Mouse (Mus musculus) CD4-positive, CD25-positive, alpha-beta regulatory T cell, adult 4 months (primary cell): Measurements from ENCODE around the gene Ahdc1. TPM values are rescaled to one million over a fixed set of nuclear protein-coding genes. Genes with fewer than 3 reads are reported as not detected.

Experiments
- ATAC-seq: one replicate; pipeline ENCODE4 v1.8.0; 2017
- polyA plus RNA-seq, 2 experiments: library from polyadenylated mRNA; unstranded; fragments of 100-300 nt; shearing (Covaris generic); gene quantifications; one replicate each; pipeline ENCODE4 v1.2.1; 2017

Ahdc1 gene
- polyA plus RNA-seq, 2 experiments from 2014 or later, result 2.6 to 3.7 TPM

DNA sequence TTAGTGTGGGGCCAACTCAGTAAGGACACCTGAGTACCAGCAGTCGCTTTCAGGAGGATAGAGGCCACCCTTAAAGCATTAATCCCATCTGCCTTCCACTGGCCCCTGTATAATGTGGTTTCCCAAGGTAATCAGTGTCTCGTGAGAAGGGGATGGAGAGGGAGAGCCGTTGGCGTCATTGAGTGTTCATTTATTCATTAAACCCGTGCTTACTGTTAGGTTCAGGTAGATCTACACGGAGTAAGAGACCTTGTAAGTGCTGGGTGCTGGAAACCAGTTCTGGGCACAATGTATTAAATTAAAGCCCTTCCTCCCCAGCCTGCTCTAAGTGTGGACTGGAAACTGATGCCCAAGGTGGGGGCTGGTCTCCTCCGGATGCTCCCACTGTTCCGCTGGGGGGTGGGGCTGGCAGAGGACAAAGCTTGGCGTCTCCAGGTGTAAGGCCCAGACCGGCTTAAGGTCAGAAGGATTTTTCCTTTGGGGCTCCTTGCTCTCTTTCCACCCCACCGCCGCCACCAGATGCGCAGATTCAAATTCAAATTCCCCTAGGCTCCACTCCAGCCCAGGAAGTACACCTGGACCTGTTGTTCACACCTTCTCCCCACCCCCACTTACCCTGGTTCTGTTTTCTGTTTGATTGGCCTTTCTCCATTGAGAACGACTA is 29.3 kb downstream of the Ahdc1 start:
- ATAC-seq, result no peak

DNA sequence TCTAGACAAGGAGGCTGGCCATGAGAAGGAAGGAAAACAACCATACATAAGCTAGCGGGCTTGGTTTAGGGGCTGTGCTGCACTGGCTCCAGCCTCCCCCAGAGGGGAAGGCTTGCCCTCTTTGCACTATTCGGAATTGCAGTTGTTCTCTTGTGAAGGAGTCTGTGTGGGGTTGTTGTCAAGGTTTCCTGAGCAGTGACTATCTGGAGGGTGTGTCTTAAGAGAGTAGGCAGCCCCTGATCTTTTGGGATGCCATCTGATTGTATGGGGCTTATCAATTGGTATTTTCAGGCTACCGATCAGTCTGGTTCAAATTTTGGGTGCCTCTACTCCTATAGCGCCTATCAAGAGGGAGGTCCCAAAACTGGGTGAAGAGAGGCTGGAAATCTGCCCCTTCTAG is 31.2 kb downstream of the Ahdc1 start:
- ATAC-seq, result no peak

DNA sequence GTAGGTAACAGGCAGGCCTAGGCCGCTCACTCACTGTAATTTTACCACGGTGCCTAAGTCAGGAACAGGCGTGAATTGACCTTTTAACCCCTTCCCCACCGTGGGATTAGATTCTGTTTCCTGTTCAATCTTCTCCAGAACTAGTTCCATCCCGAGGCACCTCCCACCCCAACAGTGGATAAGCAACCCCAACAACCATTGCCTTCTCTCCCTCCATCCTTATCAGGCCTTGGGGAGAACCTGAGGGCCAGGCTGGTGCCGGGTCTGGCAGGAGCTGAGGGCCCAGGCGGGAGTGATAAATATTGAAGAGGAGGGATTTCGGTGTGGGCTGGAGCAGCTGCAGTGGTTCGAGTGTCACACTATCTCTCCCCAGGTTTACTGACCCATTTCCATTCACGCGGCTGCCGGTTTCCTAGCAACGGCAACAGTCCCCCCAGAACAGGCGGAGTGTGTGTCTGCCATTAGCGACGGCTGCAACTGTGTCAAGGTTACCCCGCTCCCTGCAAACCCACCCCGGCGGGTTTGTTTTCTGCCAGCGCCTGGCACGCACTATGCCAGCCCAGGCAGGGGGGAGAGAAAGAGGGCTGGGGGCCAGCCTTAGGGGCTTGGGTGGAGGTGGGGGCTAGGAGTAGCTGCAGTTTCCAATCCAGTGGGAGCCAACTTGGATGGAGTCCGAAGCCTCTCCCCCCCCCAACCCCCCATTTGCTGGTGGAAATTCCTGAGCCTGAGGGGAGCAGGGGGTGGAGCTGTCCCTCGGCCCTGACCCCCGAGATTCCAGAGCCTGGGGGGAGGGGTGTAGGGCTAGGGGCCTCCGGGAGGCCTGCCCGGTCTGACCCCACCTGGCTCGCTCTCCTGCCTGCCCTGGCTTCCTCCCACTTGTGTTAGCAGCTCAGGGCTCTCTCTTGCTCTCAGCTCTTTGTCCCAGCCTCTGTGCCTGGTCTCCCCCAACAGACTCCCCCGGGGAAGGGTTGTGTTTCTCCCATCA is 31.9 kb downstream of the Ahdc1 start:
- ATAC-seq, result no peak

DNA sequence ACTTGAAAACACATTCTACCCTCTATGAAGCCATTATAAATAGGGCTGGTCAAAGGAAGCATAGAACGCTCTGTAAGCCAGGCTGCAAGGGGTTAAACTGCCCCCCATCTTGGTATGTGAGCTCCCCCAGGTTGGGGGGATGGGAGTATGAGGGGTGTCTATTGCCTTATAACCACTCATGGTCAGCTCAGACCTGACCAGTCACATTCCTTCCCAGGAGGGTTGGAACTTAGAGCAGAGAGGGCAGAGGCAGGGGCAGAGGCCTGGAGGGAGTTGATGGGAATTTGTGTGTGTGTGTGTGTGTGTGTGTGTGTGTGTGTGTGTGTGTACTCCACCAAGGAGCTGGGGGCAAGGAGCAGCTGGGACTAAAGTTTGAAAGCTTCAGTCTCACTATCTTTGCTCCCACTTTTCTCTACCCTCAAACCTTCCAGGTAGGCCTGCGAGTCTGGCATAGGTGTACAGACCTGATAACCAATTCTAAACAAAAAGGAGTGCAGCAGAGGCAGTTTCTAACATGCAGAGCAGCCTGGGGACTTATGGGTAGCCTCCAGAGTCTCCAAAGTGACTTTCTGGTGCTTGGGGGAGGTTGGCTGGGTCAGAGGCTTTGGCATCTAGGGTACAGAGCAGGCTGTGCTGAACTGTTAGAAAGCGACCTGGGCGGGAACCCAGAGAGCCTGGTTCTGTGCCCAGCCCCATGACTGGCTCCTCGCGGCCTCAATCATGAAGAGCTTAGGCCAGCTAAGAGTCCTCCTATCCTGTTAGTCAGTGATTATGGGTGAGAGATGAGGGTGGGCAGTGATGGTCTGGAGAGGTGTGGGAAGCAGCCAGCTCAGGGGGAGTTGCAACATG is 33.0 kb downstream of the Ahdc1 start:
- ATAC-seq, result no peak

DNA sequence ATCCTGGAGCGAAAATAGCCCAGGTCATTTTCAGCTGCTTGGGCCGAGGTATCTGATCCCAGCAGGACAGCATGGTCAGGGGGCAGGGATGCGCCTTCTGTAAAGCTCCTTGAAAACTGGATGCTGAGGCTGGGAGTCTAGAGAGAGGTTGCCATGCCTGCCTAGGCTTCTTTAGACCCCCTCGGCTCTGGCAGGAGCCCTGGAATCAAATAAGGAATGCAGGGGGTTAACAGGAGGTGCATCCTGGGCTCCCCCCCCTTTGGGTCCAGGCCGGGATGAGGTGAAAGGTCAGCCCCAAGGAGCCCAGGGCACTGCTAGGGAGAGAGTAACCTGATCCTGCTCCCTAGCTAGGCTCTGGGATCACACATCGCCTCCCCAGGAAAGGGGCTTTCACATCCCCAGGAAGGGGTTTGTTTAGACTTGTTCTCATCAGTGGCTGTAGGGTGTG is 33.6 kb downstream of the Ahdc1 start:
- no peak for ATAC-seq

DNA sequence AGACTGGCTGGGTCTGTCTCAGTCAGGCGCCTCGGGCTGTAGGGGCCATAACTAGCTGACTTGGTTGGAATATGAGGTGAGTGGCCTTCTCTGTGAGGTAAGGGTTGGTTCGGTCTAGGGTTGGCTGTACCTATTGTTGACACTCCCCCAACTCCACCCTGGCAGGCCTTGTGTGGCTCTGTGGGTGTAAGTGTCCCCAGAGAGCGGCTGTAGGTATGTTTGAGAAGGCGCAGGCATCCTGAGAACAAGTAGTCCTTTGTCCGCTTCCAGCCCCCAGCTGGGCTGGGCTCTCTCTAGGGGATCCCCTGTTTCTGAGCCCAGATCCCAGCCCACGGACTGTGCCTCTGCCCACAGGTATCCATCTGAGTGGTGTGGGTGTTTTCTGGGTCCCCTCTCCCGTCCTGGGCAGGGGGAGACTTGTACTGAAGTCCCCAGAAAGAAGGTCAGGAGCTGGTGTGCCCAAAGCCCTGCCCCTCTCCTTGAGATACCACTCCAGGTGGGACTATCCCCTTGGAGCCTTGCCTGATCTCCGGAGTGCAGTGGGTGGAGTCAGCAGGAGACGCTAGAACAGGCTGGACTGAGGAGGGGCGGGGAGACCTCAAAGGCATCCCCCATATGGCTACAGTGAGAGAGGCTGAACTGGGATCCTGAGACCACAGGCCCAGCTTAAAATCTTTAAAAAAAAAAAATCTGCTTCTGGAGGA is 34.9 kb downstream of the Ahdc1 start:
- no peak for ATAC-seq

DNA sequence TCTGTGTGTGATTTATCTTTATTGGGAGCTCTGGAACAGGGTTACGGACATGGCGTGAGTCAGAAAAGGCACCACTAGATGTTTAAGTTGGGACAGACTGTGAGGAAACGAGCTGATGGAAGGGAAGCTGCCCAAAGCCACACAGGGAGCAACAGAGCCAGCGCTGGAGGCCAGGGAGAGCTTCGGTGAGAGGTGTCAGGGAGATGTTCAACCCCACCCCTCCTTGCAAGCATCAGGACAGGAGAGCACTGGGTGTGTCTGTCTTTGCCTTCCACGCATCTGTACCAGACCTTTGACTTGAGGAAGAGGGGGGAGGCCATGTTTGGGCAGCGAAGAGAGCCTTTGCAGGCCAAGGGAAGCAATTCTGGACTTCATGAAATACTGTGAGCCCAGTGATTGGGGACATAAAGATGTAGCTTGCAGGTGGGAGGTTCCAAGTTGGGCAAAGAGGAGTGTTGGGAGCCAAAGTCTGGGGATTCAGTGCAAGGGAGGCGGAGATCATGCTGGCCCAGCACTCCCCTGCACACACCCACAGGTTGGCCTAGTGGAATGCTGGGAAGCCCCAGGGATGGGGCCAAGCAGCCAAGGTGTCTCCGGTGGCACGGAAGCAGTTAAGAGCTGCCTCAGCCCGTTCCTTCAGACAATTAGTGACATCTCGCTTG is 35.8 kb downstream of the Ahdc1 start:
- no peak for ATAC-seq

DNA sequence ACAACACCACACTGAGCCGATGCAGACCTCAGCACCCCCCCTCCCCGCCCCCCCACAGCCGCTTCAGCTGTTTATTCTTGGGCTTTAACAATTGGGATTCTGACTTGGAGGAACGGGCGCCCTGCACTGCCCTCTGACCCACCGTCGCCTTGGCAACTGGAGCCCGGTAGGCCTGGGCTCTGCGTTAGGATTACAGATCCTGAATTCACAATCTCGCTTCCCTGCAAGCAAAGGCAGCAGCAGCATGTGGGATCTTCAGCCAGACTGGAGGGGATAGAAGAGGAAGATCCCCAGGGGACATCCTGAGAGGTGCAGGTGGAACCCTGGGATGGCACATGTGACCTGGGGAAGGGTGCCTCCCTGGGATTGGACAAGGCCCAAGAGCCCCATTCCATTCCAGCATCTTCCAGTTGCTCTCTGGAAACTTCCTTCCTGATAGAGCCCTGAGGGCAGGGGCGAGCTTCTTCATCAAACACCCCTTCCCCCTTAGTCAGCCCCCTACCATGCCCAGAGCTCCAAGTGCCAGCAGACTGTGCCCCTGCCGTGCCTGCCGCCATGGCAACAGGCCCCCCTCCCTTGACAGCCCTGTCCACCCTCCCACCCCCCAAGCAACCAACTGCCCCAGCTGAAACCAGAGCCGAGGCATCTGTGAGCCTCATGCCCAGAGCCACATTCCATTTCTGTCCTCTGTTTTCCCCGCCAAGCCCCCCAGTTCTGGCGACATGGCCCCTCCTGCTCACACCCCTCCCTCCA is 36.5 kb downstream of the Ahdc1 start:
- no peak for ATAC-seq

DNA sequence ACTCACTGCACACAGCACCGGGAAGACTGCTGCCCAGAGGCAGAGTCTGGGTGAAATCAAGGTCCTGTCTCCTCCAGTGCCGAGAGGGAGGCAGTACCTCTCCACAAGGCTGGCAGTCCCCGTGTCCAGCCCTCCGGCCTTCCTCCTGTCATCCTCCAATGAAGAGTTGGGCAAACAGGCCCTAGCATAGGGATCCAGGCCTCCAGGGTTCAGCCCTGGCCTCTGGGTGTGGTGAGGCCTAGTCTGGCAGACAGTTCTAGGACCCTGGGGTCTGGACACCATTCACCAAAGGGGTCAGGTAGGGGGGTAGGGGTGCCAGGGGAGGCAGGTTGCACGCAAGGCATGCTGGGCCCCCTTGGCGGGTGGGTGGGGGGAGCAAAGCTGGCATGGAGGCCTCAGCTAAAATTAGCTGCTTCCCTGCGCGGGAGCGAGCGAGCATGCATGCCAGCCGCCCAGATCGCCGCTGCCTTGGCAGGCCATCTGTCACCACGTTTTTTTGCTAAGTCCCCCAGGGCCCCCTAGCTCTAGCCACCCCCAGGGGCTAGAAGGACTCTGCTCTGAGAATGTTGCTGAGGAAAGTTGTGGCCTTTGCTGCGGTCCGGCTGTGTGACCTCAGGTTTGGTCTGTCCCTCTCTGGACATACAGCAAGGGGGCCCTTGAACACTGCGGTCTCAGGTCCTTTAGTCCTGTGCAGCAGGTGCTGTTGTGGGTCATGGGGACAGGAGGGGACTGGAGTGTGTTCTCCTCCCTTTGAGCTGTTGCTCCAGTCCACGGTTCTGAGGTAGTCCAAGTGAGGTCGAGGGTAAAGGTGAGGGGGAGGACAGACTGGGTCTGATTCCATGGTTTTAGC is 38.2 kb downstream of the Ahdc1 start:
- no peak for ATAC-seq

DNA sequence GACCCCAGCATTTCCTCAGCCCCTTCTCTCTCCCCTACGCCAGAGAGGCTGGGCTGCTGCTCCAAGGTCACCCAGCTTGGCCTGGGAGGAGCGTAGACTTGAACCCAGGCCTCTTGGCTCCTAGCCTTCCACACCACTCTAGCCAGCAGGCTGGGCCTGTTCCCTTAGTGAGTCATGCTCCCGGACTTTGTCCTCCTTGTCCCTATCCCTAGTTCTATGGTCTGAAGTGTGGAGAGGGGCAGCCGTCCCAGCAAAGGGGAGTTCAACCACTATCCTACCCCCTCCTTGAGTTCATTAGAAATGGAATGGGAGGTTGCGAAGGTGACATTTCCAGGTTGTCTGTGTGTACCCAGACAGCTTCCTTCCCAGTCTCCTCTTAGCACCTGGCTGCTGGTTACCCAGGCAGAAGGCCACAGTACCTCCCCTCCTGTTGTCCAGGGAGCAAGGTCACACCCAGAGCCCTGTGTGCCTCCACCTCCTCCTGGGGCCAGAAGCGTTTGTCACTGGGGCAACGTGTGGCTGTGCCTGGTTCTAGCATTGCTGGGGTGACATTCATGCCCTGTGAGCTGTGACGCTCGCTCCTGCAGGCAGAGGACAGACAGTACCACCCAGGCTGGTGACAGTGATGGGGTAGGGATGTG is 39.3 kb downstream of the Ahdc1 start:
- no peak for ATAC-seq

DNA sequence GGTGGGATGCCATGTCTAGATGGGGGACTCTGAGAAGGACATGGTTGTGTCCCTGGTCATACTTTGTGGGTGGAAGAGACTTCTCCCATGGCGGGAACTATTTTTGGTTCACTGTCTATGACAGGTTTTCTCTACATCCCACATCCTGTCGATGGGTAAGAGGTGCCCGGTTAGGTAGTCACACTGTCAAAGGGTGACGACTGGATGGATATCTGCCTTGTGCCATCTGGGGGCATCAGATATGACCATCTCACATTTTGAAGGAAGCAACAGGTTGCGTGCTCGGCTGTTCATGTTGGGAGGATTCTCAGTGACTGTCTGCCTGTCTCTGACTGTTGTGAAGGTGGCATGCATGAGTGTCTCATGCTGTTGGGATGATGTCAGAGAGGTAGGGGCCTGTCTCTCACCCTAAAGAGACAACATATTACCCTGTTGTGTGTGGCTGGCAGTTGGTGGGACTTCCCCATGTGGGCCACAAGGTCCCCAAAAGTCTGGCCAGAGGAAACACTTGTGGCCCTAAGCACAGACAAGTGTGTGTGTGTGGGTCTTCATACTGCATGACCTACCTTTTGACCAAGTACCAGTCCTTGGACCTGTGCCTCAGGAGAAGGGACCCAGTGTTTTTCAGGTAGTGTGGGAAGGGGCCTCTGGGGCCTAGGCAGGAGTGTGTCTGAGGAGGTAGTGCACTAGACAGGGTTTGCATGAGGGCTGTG is 39.9 kb downstream of the Ahdc1 start:
- ATAC-seq, result peak; percentile 74

DNA sequence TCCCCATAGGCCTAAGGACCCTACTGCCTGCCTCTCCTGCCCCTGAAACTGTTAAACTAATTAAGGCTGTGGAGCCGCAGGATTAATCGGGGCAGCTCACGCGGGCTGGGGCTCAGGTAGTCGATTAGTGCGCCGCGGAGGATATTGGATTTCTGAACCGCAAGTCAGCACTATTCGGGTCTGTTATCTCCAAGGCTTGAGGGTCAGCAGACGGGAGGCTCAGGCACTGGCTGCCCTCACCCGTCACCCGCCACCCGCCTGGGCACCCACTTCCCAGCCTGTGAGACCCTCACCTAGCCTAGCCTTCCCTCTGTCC is 40.4 kb downstream of the Ahdc1 start:
- no peak for ATAC-seq

DNA sequence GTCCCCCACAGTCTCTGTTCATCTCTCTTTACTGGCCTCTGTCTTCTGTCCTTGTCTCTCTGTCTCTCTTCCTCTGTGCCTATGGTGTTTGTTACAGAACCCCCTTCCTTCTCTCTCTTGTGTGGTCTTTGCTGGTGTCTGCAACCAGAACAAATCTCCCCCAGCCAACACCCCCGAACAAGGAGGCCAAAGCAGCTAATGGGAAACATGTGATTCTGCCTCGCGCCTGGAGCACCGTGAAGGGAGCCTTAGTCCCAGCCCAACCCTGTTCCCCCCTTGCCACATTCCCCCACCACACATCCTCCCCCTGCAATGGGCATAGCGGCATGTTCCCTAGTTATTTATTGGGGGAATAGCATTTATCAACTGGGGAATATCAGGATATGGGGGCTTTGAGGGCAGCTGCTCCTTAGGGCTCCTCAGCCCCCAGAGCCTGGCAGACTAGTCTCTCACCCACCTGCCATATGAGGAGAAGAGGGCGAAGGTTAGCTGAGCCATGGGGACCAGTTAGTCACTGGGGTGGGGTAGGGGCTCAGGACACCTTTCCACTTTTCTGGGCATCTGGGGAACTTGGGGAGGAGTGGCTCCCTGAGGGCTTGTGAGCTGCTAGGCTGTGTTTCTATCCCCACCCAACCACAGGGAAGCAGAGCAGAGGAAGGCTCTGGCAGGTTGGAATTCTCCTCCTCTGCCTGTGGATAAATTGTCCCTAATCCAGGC is 41.1 kb downstream of the Ahdc1 start:
- ATAC-seq, result no peak

DNA sequence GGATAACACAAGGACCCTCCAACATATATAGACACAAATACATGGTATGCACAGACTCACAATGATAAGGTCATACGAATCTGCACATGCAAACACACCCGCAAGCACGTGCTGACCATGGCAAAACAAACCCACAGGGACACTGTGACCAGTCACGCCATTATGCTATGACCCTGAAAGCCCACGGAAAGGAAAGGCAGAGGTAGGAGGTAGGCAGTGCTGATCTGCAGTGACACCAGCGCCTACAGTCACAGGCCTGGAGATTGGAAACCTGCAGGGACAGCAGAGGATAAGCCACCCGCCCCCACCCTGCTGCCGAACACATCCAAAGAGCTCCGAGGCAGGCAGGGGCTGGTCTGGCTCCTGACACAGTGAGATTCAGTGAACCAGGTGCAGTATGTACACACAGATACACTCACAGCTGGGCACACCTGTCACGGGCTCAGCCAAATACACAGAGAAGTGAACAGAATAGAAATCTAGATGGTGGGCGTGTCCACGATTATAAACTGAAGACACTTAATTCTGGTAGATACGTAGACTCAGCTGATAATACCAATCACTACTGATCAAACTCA is 42.0 kb downstream of the Ahdc1 start:
- no peak for ATAC-seq

DNA sequence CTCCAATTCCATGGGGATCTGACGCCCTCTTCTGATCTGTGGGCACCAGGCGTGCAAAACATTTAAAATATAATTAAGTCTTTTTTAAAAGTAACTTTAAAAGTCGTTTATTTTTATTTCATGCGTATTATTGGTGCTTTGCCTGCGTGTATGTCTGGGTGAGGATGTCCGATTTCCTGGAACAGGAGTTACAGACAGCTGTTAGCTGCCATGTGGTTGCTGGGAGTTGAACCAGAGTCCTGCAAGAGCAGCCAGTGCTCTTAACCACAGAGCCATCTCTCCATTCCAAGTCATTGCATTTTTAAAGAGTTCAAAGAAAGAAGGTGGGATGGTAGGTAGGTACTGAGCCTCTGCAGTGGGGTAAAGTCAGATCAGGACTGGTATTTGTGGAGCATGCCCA is 43.5 kb downstream of the Ahdc1 start:
- ATAC-seq, result no peak

DNA sequence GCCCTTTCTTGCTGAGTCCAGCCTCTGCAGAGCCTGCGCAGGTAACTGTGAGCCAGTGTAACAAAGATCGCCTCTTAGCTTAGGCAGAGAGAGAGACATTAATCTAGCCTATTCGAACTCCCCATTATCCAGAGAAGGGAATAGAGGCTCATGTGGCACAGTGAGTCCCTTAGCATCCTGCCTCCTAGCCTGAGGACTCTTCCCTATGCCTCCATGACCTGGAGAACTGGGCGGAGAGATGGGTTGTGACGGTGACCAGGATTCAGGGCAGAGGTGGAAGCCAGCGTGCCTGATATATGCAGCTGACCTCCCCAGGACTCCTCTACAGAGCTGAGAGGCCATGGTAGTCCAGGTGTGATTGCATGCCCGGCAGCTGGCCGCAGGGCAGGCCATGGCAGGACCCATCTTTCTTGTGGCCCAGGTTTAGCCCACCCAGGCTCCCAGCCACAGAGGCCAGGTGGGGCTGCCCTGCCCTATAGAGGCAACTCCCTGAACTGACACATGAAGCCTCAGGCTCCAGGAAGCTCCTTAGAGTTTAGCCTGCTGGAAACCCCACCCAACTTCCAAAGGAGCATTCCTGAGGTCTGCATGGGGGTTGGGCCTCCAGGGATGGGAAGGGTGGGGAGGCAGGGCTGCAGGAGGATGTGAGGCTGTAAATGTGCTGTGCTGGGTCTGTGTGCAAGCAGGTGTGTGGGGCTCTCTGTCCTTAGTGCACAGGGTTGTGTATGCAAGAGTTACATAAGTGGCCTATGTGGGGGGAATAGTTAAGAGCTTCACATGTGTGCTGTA is 44.3 kb downstream of the Ahdc1 start:
- ATAC-seq, result no peak
